Mouse (Mus musculus) embryo, embryonic 9.5 days (tissue): Measurements from ENCODE around the gene Odc1.
A peak's percentile ranks its signal among the peaks of the same experiment; 100 is the strongest.

Experiments
- DNase-seq: peaks from one replicate; pipeline ENCODE4 v3.0.0-alpha.2; 2017; ENCODE audit errors: extremely low spot score

The Odc1 gene

GRCm38 (mm10) chr12:17551208-17551995 lies 6.8 kb downstream of the Odc1 start:
- no peak for DNase-seq

- DNase-seq: no peak
Observed at GRCm38 (mm10) chr12:17552420-17552819, 7.8 kb downstream of the Odc1 start.

GRCm38 (mm10) chr12:17552949-17553348 lies 8.4 kb downstream of the Odc1 start:
- DNase-seq: no peak

- DNase-seq: no peak
Observed at GRCm38 (mm10) chr12:17553627-17554026, 9.0 kb downstream of the Odc1 start.

- DNase-seq: peak; percentile 86
Observed at GRCm38 (mm10) chr12:17554200-17554951, 9.8 kb downstream of the Odc1 start.

GRCm38 (mm10) chr12:17556430-17557343 lies 12.1 kb downstream of the Odc1 start:
- peak; percentile 82 for DNase-seq

- peak; percentile 55 for DNase-seq
Observed at GRCm38 (mm10) chr12:17557344-17557966, 12.9 kb downstream of the Odc1 start.

- DNase-seq: no peak
Observed at GRCm38 (mm10) chr12:17557967-17558345, 13.4 kb downstream of the Odc1 start.

- no peak for DNase-seq
Observed at GRCm38 (mm10) chr12:17562396-17562795, 17.8 kb downstream of the Odc1 start.

- DNase-seq: no peak
Observed at GRCm38 (mm10) chr12:17565393-17566045, 20.9 kb downstream of the Odc1 start.

GRCm38 (mm10) chr12:17566046-17566408 lies 21.4 kb downstream of the Odc1 start:
- no peak for DNase-seq

GRCm38 (mm10) chr12:17568564-17568963 lies 24.0 kb downstream of the Odc1 start:
- DNase-seq: no peak

GRCm38 (mm10) chr12:17574591-17574990 lies 30.0 kb downstream of the Odc1 start:
- DNase-seq: no peak

- DNase-seq: no peak
Observed at GRCm38 (mm10) chr12:17575156-17575910, 30.7 kb downstream of the Odc1 start.

- DNase-seq: no peak
Observed at GRCm38 (mm10) chr12:17576041-17576440, 31.4 kb downstream of the Odc1 start.

GRCm38 (mm10) chr12:17578601-17579000 lies 34.0 kb downstream of the Odc1 start:
- no peak for DNase-seq

- no peak for DNase-seq
Observed at GRCm38 (mm10) chr12:17581001-17581400, 36.4 kb downstream of the Odc1 start.

GRCm38 (mm10) chr12:17582406-17582805 lies 37.8 kb downstream of the Odc1 start:
- no peak for DNase-seq

GRCm38 (mm10) chr12:17583860-17584259 lies 39.3 kb downstream of the Odc1 start:
- DNase-seq: no peak

- DNase-seq: no peak
Observed at GRCm38 (mm10) chr12:17586011-17586410, 41.4 kb downstream of the Odc1 start.
